Mouse (Mus musculus): Measurements from ENCODE around the gene Vti1a. TPM values are rescaled to one million over a fixed set of nuclear protein-coding genes. Genes with fewer than 3 reads are reported as not detected.

Vti1a gene
- total RNA-seq, 1 experiment: 14.9 TPM

DNA sequence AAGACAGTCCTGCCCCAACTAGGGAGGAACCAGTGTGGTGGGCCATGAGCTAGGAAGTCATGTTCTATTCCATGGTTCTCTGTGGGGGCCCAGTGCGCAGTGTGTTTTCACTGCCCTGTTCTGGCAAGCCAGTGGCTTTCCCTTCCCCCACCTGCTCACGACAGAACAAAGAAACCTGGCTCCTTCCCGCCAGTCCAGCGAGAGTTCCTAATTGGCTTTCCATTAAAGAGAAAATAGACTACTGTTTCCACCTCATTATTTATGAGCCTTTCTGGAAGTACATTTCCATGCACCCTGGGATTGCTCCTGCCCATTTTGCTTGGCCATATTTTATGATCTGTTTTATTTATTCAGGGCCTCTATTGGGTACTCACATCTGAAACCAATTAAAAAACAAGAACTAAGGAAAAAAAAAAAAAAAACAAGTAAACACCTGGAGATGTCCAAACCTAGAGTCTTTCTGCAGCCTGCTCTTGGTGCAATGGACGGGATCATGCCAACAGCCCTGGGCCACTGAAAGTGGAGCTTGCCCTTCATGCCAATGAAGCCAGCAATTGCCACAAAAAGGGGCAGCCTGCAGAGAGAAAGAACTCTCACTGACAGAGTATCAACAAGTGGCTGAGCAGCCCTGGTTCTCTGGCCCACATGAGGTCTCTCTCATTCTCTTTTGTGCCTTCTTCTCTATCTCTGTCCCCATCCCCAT is 346.6 kb downstream of the Vti1a start:
- no peaks in the 10 kb centered on the region for H3K9me3 ChIP-seq (ENCODE audit: control insufficient read depth, insufficient read depth, low read depth, low read length)
- no peak overlapping the region for H3K9ac ChIP-seq (ENCODE audit: insufficient read depth, low read depth, low read length, poor library complexity, severe bottlenecking)
- H3K27ac ChIP-seq (ENCODE audit: insufficient read depth, low read depth, low read length, poor library complexity, severe bottlenecking): no peak overlapping the region
- DNase-seq (ENCODE audit: low read depth, low spot score): no peak
- peaks cover 0 to 5% of the 10 kb centered on the region in 2 experiments; a peak in 3 of 4 replicates for H3K4me1 ChIP-seq (ENCODE audit: control insufficient read depth in 2 of 2, insufficient read depth in 2 of 2, low read length in 2 of 2, poor library complexity in 1 of 2)
- H3K4me3 ChIP-seq (ENCODE audit: insufficient read depth in 1 of 2, low read depth in 1 of 2, low read length in 2 of 2, poor library complexity in 1 of 2, severe bottlenecking in 1 of 2): no peak overlapping the region
- no peak for TF ChIP-seq CHD2 (IDR thresholded peaks at IDR 0.05; ENCODE audit: low read depth, low read length)
- no peak for TF ChIP-seq ZNF384 (IDR thresholded peaks at IDR 0.05; ENCODE audit: low read depth, low read length)
- no peak for TF ChIP-seq MAFK (IDR thresholded peaks at IDR 0.05; ENCODE audit: insufficient read depth, low read depth, low read length)
- TF ChIP-seq HCFC1 (IDR thresholded peaks at IDR 0.05; ENCODE audit: borderline replicate concordance, insufficient read depth, low read length): no peak
- no peak for TF ChIP-seq ZC3H11A (IDR thresholded peaks at IDR 0.05; ENCODE audit: borderline replicate concordance, low read depth, low read length)
- in situ Hi-C loops (cut with MboI; ENCODE audit: low sequenced_read_pairs in 2 of 2, unreplicated experiment in 2 of 2): no loop called here
- H3K36me3 ChIP-seq (ENCODE audit: control insufficient read depth, insufficient read depth, low read length, poor library complexity, severe bottlenecking): no peaks in the 10 kb centered on the region

DNA sequence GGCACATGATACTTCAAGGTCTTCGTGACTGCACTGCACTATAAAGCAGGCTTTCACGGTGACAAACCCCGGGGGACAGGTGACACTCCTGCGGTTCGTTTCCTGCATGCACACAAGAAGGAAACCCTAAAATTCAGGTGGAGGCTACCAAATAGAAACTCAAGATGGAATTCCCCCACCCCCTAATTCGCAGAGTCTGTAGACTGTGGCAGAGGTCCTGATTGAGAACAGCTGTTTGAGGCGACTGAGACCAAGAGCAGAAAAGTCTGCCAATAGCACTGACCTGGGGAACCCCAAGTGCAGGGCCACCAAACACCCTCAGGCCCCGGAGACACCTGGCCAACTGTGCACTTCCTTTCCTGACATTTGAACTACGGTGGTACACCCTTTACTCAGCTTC is 351.7 kb downstream of the Vti1a start:
- Histone ChIP-seq H3K27ac (ENCODE audit: insufficient read depth, low read depth, low read length, poor library complexity, severe bottlenecking) (no peak overlapping the region), H3K9me3 (ENCODE audit: control insufficient read depth, insufficient read depth, low read depth, low read length) (no peaks in the 10 kb centered on the region), H3K36me3 (ENCODE audit: control insufficient read depth, insufficient read depth, low read length, poor library complexity, severe bottlenecking) (no peaks in the 10 kb centered on the region), H3K4me3 (ENCODE audit: insufficient read depth in 1 of 2, low read depth in 1 of 2, low read length in 2 of 2, poor library complexity in 1 of 2, severe bottlenecking in 1 of 2) (no peak overlapping the region), H3K9ac (ENCODE audit: insufficient read depth, low read depth, low read length, poor library complexity, severe bottlenecking) (no peak overlapping the region), H3K4me1 (ENCODE audit: control insufficient read depth in 2 of 2, insufficient read depth in 2 of 2, low read length in 2 of 2, poor library complexity in 1 of 2) (peaks cover 0 to 3% of the 10 kb centered on the region in 2 experiments; a peak in 1 of 4 replicates)
- no peak for DNase-seq (ENCODE audit: low read depth, low spot score)
- no peak for TF ChIP-seq HCFC1 (IDR thresholded peaks at IDR 0.05; ENCODE audit: borderline replicate concordance, insufficient read depth, low read length)
- in situ Hi-C loops (cut with MboI; ENCODE audit: low sequenced_read_pairs in 2 of 2, unreplicated experiment in 2 of 2): no loop called here

DNA sequence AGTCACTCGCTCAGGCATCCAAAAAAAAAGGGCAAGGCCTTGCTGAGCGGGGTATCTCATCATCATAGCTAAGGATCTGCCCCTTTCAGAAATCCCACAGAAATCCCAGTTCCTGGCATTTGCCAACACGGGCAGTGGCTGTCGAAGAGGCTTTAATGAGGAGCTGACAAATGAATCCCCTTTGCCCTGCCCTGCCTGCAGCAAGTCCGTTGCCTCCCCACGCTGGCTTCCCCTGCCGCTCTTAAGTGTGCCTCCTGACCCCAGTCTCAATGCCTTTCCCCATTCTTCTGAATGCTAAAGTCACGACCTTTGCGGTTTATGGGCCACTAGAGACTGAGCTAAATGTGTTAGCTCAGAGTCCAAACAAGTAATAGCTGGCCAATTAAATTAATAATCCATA is 352.8 kb downstream of the Vti1a start:
- Histone ChIP-seq H3K9me3 (ENCODE audit: control insufficient read depth, insufficient read depth, low read depth, low read length) (no peaks in the 10 kb centered on the region), H3K4me1 (ENCODE audit: control insufficient read depth in 2 of 2, insufficient read depth in 2 of 2, low read length in 2 of 2, poor library complexity in 1 of 2) (peaks cover 0 to 3% of the 10 kb centered on the region in 2 experiments; a peak in 1 of 4 replicates), H3K4me3 (ENCODE audit: insufficient read depth in 1 of 2, low read depth in 1 of 2, low read length in 2 of 2, poor library complexity in 1 of 2, severe bottlenecking in 1 of 2) (no peak overlapping the region), H3K9ac (ENCODE audit: insufficient read depth, low read depth, low read length, poor library complexity, severe bottlenecking) (no peak overlapping the region), H3K36me3 (ENCODE audit: control insufficient read depth, insufficient read depth, low read length, poor library complexity, severe bottlenecking) (no peaks in the 10 kb centered on the region), H3K27ac (ENCODE audit: insufficient read depth, low read depth, low read length, poor library complexity, severe bottlenecking) (no peak overlapping the region)
- DNase-seq (ENCODE audit: low read depth, low spot score): no peak
- in situ Hi-C loops (cut with MboI; ENCODE audit: low sequenced_read_pairs in 2 of 2, unreplicated experiment in 2 of 2): no loop called here
- TF ChIP-seq ZC3H11A (IDR thresholded peaks at IDR 0.05; ENCODE audit: borderline replicate concordance, low read depth, low read length) (no peak), ZNF384 (IDR thresholded peaks at IDR 0.05; ENCODE audit: low read depth, low read length) (no peak), MAFK (IDR thresholded peaks at IDR 0.05; ENCODE audit: insufficient read depth, low read depth, low read length) (no peak), CHD2 (IDR thresholded peaks at IDR 0.05; ENCODE audit: low read depth, low read length) (no peak), HCFC1 (IDR thresholded peaks at IDR 0.05; ENCODE audit: borderline replicate concordance, insufficient read depth, low read length) (no peak)

Other genes with a start within 250 kb of the Vti1a start
- 16.6 and 27.4 TPM in 2 replicates for gene Gpam, start 189.1 kb upstream of the Vti1a start, total RNA-seq (2012; rRNA removed)
- not detected in 2 replicates for gene Tectb, start 135.6 kb upstream of the Vti1a start, total RNA-seq (2012; rRNA removed)
- 0.09 and 0.21 TPM in 2 replicates for gene Gucy2g, start 75.1 kb upstream of the Vti1a start, total RNA-seq (2012; rRNA removed)
- 17.1 and 30.0 TPM in 2 replicates for gene Acsl5, start 64.4 kb upstream of the Vti1a start, total RNA-seq (2012; rRNA removed)
- gene Zdhhc6, start 263 bp upstream of the Vti1a start, total RNA-seq (2012; rRNA removed): 56.8 and 64.3 TPM in 2 replicates

Data from ES-E14 (cell line).